Mouse (Mus musculus): ENCODE data around the gene Hoxa3. TPM values are rescaled to one million over a fixed set of nuclear protein-coding genes. Genes with fewer than 3 reads are reported as not detected.

Hoxa3 gene
- 3.6 and 7.3 TPM in 2 replicates for polyA plus RNA-seq (2012; rRNA removed; ENCODE audit: low replicate concordance)

GRCm38 (mm10) chr6:52213119-52213986 lies at the start of gene Hoxa3, which contains the start of gene Gm28308:
Gene Hoxa3, minus strand, starts transcription at chr6:52213336.
Gene Gm28308, minus strand, starts transcription at chr6:52213339.

GRCm38 (mm10) chr6:52260654-52261575 lies 47.8 kb upstream of the Hoxa3 start, which contains the start of gene Hoxa13:
Gene Hoxa13, minus strand, starts transcription at chr6:52260880.

GRCm38 (mm10) chr6:52245757-52246142 lies 32.6 kb upstream of the Hoxa3 start, which contains the start of gene Hoxa11:
Gene Hoxa11, minus strand, starts transcription at chr6:52245810.

GRCm38 (mm10) chr6:52240389-52241000 lies 27.4 kb upstream of the Hoxa3 start, which contains the start of gene Hoxa10:
Gene Hoxa10, minus strand, starts transcription at chr6:52240854.

GRCm38 (mm10) chr6:52230516-52231165 lies 17.5 kb upstream of the Hoxa3 start, which contains the start of gene Hoxa9:
Gene Hoxa9, minus strand, starts transcription at chr6:52231089.

GRCm38 (mm10) chr6:52221337-52221992 lies 8.3 kb upstream of the Hoxa3 start, which contains the start of gene Hoxa7:
Gene Hoxa7, minus strand, starts transcription at chr6:52221854.

GRCm38 (mm10) chr6:52208072-52208867 lies 4.9 kb downstream of the Hoxa3 start, which contains the start of gene Hoxa6:
Gene Hoxa6, minus strand, starts transcription at chr6:52208722.

GRCm38 (mm10) chr6:52204050-52204752 lies 8.9 kb downstream of the Hoxa3 start, which contains the start of gene Hoxa5:
Gene Hoxa5, minus strand, starts transcription at chr6:52204587.

GRCm38 (mm10) chr6:52190906-52191810 lies 22.0 kb downstream of the Hoxa3 start, which contains the start of gene Hoxa4:
Gene Hoxa4, minus strand, starts transcription at chr6:52191753.

GRCm38 (mm10) chr6:52177061-52177735 lies 35.9 kb downstream of the Hoxa3 start, which contains the start of gene 5730596B20Rik:
Gene 5730596B20Rik, plus strand, starts transcription at chr6:52177498.

GRCm38 (mm10) chr6:52164626-52165440 lies 48.3 kb downstream of the Hoxa3 start, which contains the start of gene Hoxa2:
Gene Hoxa2, minus strand, starts transcription at chr6:52164831.

GRCm38 (mm10) chr6:52158276-52159051 lies 54.7 kb downstream of the Hoxa3 start, which contains the start of gene Hoxa1:
Gene Hoxa1, minus strand, starts transcription at chr6:52158317.

Data from duodenum, adult 2 months (tissue).